Mouse (Mus musculus): ENCODE data around the gene Slc38a2. TPM values are rescaled to one million over a fixed set of nuclear protein-coding genes. Genes with fewer than 3 reads are reported as not detected.
A peak's percentile ranks its signal among the peaks of the same experiment; 100 is the strongest.

Slc38a2 gene
- polyA plus RNA-seq, 1 experiment from 2014 or later, result 125 TPM

GRCm38 (mm10) chr15:96702466-96703031 lies 3.0 kb upstream of the Slc38a2 start:
- no peak overlapping the region for H3K9ac ChIP-seq
- H3K36me3 ChIP-seq (replicated peaks), result no peaks in the 10 kb centered on the region
- no peak overlapping the region for H3K27ac ChIP-seq
- H3K9me3 ChIP-seq, result no peaks in the 10 kb centered on the region
- ATAC-seq (replicated peaks), result no peak
- no peak overlapping the region for H3K4me3 ChIP-seq
- WGBS, result 93% methylated on average over 12 of the region's 12 CpGs
- H3K4me1 ChIP-seq, result peaks cover 14% of the 10 kb centered on the region
- no peaks in the 10 kb centered on the region for H3K27me3 ChIP-seq (replicated peaks)
- H3K4me2 ChIP-seq, result no peak overlapping the region

- Histone ChIP-seq H3K9me3 (no peaks in the 10 kb centered on the region), H3K27me3 (replicated peaks) (no peaks in the 10 kb centered on the region), H3K4me1 (peaks cover 32% of the 10 kb centered on the region), H3K4me2 (peak overlapping the region; percentile 74), H3K4me3 (no peak overlapping the region), H3K9ac (peak overlapping the region; percentile 94; the same call in 1 of the 2 replicates), H3K36me3 (replicated peaks) (no peaks in the 10 kb centered on the region), H3K27ac (peak overlapping the region; percentile 99)
- ATAC-seq (replicated peaks), result no peak
- WGBS, result 33% methylated on average over 13 of the region's 13 CpGs
Measured at GRCm38 (mm10) chr15:96700766-96701165, 1.2 kb upstream of the Slc38a2 start.

- Histone ChIP-seq H3K4me1 (peaks cover 45% of the 10 kb centered on the region), H3K36me3 (replicated peaks) (peaks cover 15% of the 10 kb centered on the region), H3K27ac (peak overlapping the region; percentile 99), H3K4me2 (peak overlapping the region; percentile 74), H3K9ac (peak overlapping the region; percentile 94), H3K27me3 (replicated peaks) (no peaks in the 10 kb centered on the region), H3K9me3 (no peaks in the 10 kb centered on the region), H3K4me3 (peak overlapping the region; percentile 80)
- under 1% methylated on average over 95 of the region's 101 CpGs for WGBS
- ATAC-seq (replicated peaks), result peak; percentile 81
Measured at GRCm38 (mm10) chr15:96698658-96699448, 677 bp downstream of the Slc38a2 start.

GRCm38 (mm10) chr15:96697901-96698657 lies 1.5 kb downstream of the Slc38a2 start:
- peak overlapping the region; percentile 80 for H3K4me3 ChIP-seq
- peak overlapping the region; percentile 74 for H3K4me2 ChIP-seq
- H3K9me3 ChIP-seq, result no peaks in the 10 kb centered on the region
- H3K36me3 ChIP-seq (replicated peaks), result peaks cover 22% of the 10 kb centered on the region
- ATAC-seq (replicated peaks), result peak; percentile 18; the same call in 1 of the 2 replicates
- WGBS, result 16% methylated on average over 19 of the region's 19 CpGs
- peaks cover 45% of the 10 kb centered on the region for H3K4me1 ChIP-seq
- peak overlapping the region; percentile 94 for H3K9ac ChIP-seq
- H3K27ac ChIP-seq, result peak overlapping the region; percentile 99
- no peaks in the 10 kb centered on the region for H3K27me3 ChIP-seq (replicated peaks)

- H3K9me3 ChIP-seq, result no peaks in the 10 kb centered on the region
- H3K4me1 ChIP-seq, result peaks cover 45% of the 10 kb centered on the region
- H3K4me2 ChIP-seq, result peak overlapping the region; percentile 74
- no peak overlapping the region for H3K27ac ChIP-seq
- peak overlapping the region; percentile 80 for H3K4me3 ChIP-seq
- peak overlapping the region; percentile 26; the same call in 1 of the 2 replicates for H3K9ac ChIP-seq
- H3K27me3 ChIP-seq (replicated peaks), result no peaks in the 10 kb centered on the region
- WGBS, result 68% methylated on average over 13 of the region's 13 CpGs
- no peak for ATAC-seq (replicated peaks)
- peaks cover 35% of the 10 kb centered on the region for H3K36me3 ChIP-seq (replicated peaks)
Measured at GRCm38 (mm10) chr15:96696486-96697284, 2.8 kb downstream of the Slc38a2 start.

- Histone ChIP-seq H3K4me3 (peak overlapping the region; percentile 80), H3K27me3 (replicated peaks) (no peaks in the 10 kb centered on the region), H3K9me3 (no peaks in the 10 kb centered on the region), H3K27ac (no peak overlapping the region; the same call in 1 of the 2 replicates), H3K4me1 (peaks cover 42% of the 10 kb centered on the region), H3K36me3 (replicated peaks) (peaks cover 44% of the 10 kb centered on the region), H3K4me2 (peak overlapping the region; percentile 74), H3K9ac (0 out of 2 replicates have a peak overlapping the region, but pooled peaks have one; percentile 21)
- WGBS, result 78% methylated on average over 26 of the region's 26 CpGs
- no peak for ATAC-seq (replicated peaks)
Measured at GRCm38 (mm10) chr15:96695455-96696421, 3.8 kb downstream of the Slc38a2 start.

- Histone ChIP-seq H3K36me3 (replicated peaks) (peaks cover 50% of the 10 kb centered on the region), H3K4me1 (peaks cover 35% of the 10 kb centered on the region), H3K9ac (no peak overlapping the region), H3K4me3 (no peak overlapping the region), H3K4me2 (no peak overlapping the region), H3K27me3 (replicated peaks) (no peaks in the 10 kb centered on the region), H3K9me3 (no peaks in the 10 kb centered on the region), H3K27ac (no peak overlapping the region)
- WGBS, result 95% methylated on average over 7 of the region's 7 CpGs
- ATAC-seq (replicated peaks), result no peak
Measured at GRCm38 (mm10) chr15:96694988-96695387, 4.5 kb downstream of the Slc38a2 start.

- Histone ChIP-seq H3K9me3 (no peaks in the 10 kb centered on the region), H3K4me1 (peaks cover 38% of the 10 kb centered on the region), H3K4me2 (no peak overlapping the region), H3K27ac (no peak overlapping the region), H3K36me3 (replicated peaks) (peaks cover 59% of the 10 kb centered on the region), H3K27me3 (replicated peaks) (no peaks in the 10 kb centered on the region), H3K9ac (no peak overlapping the region), H3K4me3 (no peak overlapping the region)
- WGBS, result 79% methylated on average over 14 of the region's 14 CpGs
- no peak for ATAC-seq (replicated peaks)
Measured at GRCm38 (mm10) chr15:96693688-96694087, 5.8 kb downstream of the Slc38a2 start.

- Histone ChIP-seq H3K27me3 (replicated peaks) (no peaks in the 10 kb centered on the region), H3K9ac (no peak overlapping the region), H3K4me1 (peaks cover 33% of the 10 kb centered on the region), H3K27ac (no peak overlapping the region), H3K4me2 (no peak overlapping the region), H3K36me3 (replicated peaks) (peaks cover 68% of the 10 kb centered on the region), H3K4me3 (no peak overlapping the region), H3K9me3 (no peaks in the 10 kb centered on the region)
- ATAC-seq (replicated peaks), result no peak
- WGBS, result 93% methylated on average over 11 of the region's 11 CpGs
Measured at GRCm38 (mm10) chr15:96692401-96692800, 7.1 kb downstream of the Slc38a2 start.

- peaks cover 68% of the 10 kb centered on the region for H3K36me3 ChIP-seq (replicated peaks)
- H3K9ac ChIP-seq, result no peak overlapping the region
- no peak for ATAC-seq (replicated peaks)
- H3K4me3 ChIP-seq, result no peak overlapping the region
- no peaks in the 10 kb centered on the region for H3K9me3 ChIP-seq
- H3K4me2 ChIP-seq, result no peak overlapping the region
- no peaks in the 10 kb centered on the region for H3K27me3 ChIP-seq (replicated peaks)
- H3K27ac ChIP-seq, result no peak overlapping the region
- H3K4me1 ChIP-seq, result peaks cover 23% of the 10 kb centered on the region
- 91% methylated on average over 15 of the region's 15 CpGs for WGBS
Measured at GRCm38 (mm10) chr15:96691381-96691780, 8.1 kb downstream of the Slc38a2 start.

- WGBS, result 93% methylated on average over 13 of the region's 13 CpGs
- Histone ChIP-seq H3K4me3 (no peak overlapping the region), H3K27ac (no peak overlapping the region), H3K9me3 (no peaks in the 10 kb centered on the region), H3K4me1 (peaks cover 17% of the 10 kb centered on the region), H3K27me3 (replicated peaks) (no peaks in the 10 kb centered on the region), H3K9ac (no peak overlapping the region), H3K36me3 (replicated peaks) (peaks cover 68% of the 10 kb centered on the region), H3K4me2 (no peak overlapping the region)
- ATAC-seq (replicated peaks), result no peak
Measured at GRCm38 (mm10) chr15:96690829-96691228, 8.7 kb downstream of the Slc38a2 start.

Measured in midbrain, embryonic 15.5 days (tissue).